Mouse (Mus musculus) brain, embryonic 14.5 days (tissue): ENCODE results near the gene Cnot10. TPM values are rescaled to one million over a fixed set of nuclear protein-coding genes. Genes with fewer than 3 reads are reported as not detected.
A peak's percentile ranks its signal among the peaks of the same experiment; 100 is the strongest.

Source experiments
- DNase-seq: peaks from one replicate; pipeline ENCODE4 v3.0.0-alpha.2; 2011; ENCODE audit warnings: low read depth
- CTCF ChIP-seq: fragments of 200-500 bp; IDR thresholded peaks from 2 replicates; pipeline ENCODE4 v1.5.1; 2012; ENCODE audit warnings: inconsistent platforms, mild to moderate bottlenecking, moderate library complexity, borderline replicate concordance; ENCODE audit not compliant: insufficient read depth, insufficient read length; ENCODE audit errors: extremely low read depth
- POLR2A ChIP-seq: fragments of 200-500 bp; IDR thresholded peaks from 2 replicates; pipeline ENCODE4 v1.6.1; 2012; ENCODE audit warnings: mild to moderate bottlenecking, inconsistent platforms, borderline replicate concordance; ENCODE audit not compliant: poor library complexity, insufficient read depth, insufficient read length, severe bottlenecking; ENCODE audit errors: extremely low read depth
- polyA plus RNA-seq: library from polyadenylated mRNA; depleted of rRNA; stranded (reverse); fragments of >200 nt; gene quantifications from 2 replicates; pipeline ENCODE4 v1.2.3, GENCODE M21; 2012

Gene Cnot10
- polyA plus RNA-seq, 1 experiment: 64.4 TPM

DNA sequence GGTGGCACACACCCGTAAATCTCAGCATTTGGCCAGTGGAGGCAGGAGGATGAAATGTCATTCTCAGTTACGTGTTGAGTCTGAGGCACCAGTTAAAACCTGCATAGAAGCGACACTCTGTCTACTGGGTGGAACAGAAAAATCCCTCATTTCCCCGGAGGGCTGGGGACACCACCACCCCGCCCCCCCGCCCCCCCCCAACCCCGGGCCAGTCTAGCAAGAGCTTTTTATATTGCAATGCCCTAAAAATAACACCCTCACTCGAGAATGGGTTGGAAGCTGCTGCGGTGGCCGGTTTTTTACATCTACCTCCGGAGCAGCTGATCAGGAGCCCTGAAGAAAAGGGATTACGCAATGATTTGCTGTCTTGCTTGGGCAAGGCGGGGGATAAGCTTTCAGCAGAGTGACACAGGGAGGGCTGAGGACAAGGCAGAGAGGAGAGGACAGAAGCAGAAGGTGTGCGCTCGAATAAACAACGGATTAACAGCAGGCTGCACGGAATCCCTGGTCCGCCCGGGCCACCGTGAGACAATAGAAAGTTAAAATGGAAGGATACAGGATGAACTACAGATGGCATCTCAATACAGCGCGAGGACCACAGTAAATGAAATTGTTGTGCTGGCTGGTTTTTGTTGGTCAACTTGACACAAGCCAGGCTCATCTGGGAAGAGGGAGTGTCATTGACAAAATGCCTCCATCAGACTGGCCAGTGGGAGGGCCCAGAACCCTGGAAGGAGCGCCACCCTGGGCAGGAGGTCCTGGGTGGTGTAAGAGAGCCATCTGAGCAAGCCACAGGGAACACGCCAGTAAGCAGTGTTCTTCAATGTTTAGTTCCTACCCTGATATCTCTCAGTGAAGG is 32.9 kb upstream of the Cnot10 start:
- TF ChIP-seq POLR2A: no peak
- no peak for TF ChIP-seq CTCF

DNA sequence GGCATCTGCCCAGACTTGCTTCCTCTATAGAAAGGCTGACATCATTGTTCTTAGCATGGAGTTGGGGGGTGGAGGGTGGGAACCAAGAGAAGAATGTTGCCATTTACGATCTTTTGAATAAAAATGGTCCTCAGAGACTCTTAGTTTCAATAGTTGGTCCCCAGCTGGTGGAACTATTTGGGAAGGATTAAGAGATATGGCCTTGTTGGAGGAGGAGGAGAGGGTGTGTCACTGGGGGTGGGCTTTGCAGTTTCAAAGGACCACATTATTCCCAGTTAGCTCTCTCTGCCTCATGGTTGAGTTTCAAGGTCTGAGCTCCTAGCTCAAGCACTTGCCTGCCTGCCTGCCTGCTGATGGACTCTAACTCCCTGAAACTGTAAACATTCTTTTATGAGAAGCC is 32.0 kb upstream of the Cnot10 start:
- peak; percentile 30 for DNase-seq
- TF ChIP-seq CTCF: no peak
- no peak for TF ChIP-seq POLR2A

More for the DNA sequence above, 32.9 kb upstream of the Cnot10 start:
- peak; percentile 73 for DNase-seq

DNA sequence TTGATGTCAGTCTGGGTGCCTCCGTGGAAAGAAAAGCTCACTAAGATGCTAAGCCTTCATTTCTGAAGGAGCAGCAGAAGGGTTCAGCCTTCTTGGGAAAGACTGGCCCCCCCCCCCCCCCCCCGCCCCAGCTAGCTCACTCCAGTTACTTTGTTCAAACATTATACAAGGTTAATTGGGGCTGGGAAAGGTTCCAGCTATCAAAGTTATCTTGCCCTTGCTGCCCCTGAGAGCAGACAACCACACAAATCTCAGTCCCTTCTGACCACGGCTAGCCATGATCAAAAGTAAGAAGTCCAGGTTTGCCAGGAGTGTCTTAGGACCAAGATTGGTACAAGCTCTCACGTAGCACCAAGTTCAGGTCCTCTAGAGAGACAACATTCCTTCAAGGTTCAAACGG is 29.0 kb upstream of the Cnot10 start:
- DNase-seq: no peak
- TF ChIP-seq CTCF (no peak), POLR2A (no peak)

DNA sequence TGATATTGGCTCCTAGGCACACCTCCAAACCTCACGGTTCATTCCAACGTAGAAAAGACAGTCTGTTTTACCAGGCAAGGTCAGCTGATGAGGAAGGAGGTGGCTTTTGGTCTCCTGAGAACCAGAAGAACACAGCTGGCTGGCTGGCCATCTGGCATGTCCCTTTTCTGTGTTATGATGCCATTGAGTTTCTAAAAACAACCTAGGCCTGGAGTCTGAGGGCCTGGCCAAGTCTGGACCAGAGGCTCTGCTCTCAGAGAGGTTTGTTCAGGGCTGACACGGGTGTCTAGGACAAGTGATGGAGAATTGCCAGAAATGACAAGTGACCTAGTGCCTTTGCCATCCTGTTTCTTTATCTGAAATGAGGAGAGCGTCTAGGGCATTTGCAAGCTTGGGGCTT is 28.1 kb upstream of the Cnot10 start:
- TF ChIP-seq CTCF (no peak), POLR2A (no peak)
- DNase-seq: no peak

DNA sequence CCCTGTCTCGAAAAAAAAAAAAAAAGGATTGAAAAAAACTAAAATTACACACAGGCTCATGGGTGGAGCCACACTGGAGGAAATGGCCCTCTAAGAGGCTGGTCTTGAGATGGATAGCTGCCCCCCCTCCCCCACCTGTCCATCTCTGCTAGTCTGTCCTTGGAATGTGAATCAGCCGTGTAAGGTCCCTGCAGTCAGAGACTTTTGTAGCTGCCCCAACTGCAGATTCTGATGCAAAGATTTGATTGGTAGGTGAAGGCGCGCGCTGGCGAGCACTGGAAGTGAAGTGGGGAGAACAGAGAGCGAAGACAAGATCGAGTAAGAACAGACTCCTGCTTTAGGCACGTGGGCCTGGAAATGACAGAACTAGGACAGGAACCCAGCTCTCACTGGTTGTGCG is 26.9 kb upstream of the Cnot10 start:
- TF ChIP-seq CTCF: no peak
- no peak for TF ChIP-seq POLR2A
- no peak for DNase-seq

DNA sequence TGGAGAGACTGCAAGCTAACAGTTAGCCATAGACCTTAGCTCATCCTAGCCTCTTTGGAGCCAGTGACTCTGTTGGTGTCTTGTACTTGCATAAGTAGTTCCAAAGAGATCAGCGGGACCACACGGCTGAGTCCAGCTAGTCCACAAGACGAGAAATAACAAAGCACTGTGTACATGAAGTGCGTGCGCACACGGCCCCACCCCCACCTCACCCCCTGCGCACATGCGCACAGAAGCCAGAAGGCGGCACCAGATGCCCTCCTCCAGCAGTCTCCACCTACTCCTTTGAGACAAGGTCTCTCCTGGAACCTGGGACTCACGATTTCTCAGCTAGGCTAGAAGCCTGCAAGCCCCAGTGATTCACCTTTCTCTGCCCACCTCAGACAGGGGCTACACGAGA is 23.8 kb upstream of the Cnot10 start:
- no peak for DNase-seq
- no peak for TF ChIP-seq POLR2A
- TF ChIP-seq CTCF: no peak

DNA sequence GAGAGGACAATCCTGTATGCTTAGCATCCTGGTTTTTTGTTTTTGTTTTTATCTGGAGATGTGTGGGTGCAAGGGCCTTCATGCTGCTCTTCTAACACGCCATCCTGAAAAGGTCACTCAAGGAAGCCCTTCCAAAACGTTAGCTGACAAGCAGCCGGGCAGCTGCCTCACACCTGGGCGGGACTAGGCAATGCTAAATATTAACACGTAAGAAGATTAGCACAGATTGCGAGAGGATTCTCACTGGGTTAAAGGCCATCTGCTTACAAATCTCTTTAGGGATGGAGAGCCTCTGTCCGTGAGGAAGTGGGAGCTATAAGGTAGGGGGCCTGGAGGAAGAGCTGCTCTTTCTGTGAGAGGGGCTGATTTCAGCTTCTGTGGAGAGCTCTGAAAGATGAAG is 22.0 kb upstream of the Cnot10 start:
- no peak for TF ChIP-seq POLR2A
- no peak for TF ChIP-seq CTCF
- DNase-seq: no peak

DNA sequence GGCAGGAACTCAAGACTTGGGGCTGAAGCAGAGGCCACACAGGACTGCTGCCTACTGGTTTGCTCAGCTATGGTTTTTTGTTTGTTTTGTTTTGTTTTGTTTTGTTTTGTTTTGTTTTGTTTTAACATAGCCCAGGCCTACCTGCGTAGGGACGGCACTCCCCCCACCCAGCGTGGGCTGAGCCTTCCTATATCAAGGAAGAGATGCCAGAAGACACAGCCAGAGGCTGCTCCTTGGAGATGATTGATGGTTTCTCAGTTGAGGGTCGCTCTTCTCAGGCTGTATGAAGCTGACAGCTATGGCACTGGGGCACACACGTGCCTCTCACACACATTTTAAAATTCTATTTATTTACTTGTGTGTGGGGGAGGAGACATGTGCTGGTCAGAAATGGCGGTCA is 21.0 kb upstream of the Cnot10 start:
- no peak for DNase-seq
- TF ChIP-seq CTCF (no peak), POLR2A (no peak)

DNA sequence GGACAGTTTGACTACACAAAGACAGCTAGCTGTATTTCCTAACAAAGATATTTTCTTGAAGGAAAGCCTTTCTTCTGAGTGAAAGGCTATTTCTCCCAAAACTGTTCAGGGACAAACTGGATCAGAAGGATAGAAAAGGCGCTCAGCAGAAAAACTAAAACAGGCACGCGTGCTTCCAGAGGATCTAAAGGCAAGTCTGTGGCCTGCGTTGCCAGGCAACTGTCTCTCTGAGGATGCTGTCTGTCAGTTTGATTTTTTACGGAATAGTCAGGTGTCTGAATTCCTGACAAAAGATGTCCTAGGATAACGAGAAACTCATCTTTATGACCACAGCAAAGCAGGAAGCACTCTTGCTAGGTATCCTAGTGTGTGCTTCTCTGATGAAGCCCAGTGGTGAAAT is 20.5 kb upstream of the Cnot10 start:
- no peak for TF ChIP-seq POLR2A
- TF ChIP-seq CTCF: no peak
- DNase-seq: peak; percentile 64

DNA sequence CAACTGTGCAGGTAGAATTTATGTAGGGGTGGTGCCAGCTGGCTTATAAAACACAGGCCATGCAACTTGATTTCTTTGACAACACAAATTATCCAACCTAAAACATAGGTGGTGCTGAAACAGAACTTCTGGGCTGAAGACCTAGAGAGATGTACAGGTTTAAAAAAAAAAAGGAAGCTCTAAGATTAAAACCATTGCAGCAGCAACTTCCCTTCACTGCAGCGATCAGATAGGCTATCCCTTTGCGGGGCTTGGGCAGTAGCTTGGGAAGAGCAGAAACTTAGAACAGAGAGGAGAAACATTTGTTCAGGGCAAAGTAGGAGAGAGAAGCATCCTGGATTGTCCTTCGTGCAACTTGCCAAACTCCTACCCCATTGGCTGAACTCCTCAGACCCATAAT is 16.7 kb upstream of the Cnot10 start:
- TF ChIP-seq CTCF (no peak), POLR2A (no peak)

DNA sequence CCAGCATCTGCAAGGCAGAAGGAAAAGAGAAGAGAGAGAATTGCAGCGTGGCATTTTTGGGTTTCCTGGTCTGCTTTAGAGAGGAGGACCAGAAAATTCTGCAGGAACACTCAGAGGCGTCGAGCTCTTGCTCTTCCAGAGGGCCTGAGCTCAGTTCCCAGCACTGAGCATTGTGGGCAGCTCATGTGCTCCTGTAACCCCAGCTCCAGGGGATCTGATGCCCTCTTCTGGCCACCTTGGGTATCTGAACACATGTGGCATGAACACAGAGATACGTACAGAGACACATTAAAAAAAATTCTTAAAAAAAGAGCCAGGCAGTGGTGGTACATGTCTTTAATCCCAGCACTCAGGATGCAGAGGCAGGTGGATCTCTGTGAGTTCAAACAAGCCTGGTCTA is 15.4 kb upstream of the Cnot10 start:
- TF ChIP-seq CTCF (no peak), POLR2A (no peak)
- DNase-seq: no peak

More for the DNA sequence above, 16.7 kb upstream of the Cnot10 start:
- no peak for DNase-seq
